Mouse (Mus musculus): Measurements from ENCODE around the gene Paqr4. TPM values are rescaled to one million over a fixed set of nuclear protein-coding genes. Genes with fewer than 3 reads are reported as not detected.

The Paqr4 gene
- polyA plus RNA-seq, 1 experiment, result 0.85 TPM

DNA sequence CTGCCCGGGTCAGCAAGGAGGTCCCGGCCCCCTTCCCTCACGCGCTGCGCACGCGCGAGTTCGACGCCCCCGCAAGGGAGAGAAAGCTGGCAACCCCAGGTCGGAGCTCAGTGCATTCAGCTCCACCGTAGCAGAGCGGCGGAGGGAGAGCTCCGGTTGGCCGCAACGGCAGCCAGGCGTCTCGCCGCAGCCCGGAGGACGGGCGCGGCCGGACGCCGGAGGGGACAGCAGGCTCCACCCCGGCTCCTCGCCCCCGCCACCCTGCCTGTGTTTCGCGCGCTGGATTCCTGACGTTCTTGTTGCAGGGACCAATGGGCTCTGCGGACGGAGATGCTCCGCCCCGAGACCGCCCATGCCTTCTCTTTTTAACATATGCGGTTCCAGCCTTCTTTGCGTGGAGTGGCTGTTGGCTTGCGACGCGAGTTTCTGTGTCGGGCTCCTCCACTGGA, 507 bp downstream of the Paqr4 start:
- Histone ChIP-seq H3K4me1 (ENCODE audit: control insufficient read depth, insufficient read depth, low read length) (peaks cover 31% of the 10 kb centered on the region), H3K27ac (ENCODE audit: control insufficient read depth, insufficient read depth, low read depth, low read length) (no peak overlapping the region), H3K4me3 (ENCODE audit: control insufficient read depth, low read depth, low read length) (peak overlapping the region; percentile 74), H3K27me3 (ENCODE audit: control insufficient read depth, insufficient read depth, low read length) (0 out of 2 replicates have a peak, but pooled peaks cover 4% of the 10 kb centered on the region), H3K36me3 (ENCODE audit: control insufficient read depth, insufficient read depth, low read length) (no peaks in the 10 kb centered on the region)
- TF ChIP-seq CTCF (IDR thresholded peaks at IDR 0.05; ENCODE audit: control insufficient read depth, insufficient read depth, insufficient replicate concordance, low read depth, low read length), result no peak
- TF ChIP-seq POLR2A (IDR thresholded peaks at IDR 0.05; ENCODE audit: control insufficient read depth, low read depth, low read length), result no peak

DNA sequence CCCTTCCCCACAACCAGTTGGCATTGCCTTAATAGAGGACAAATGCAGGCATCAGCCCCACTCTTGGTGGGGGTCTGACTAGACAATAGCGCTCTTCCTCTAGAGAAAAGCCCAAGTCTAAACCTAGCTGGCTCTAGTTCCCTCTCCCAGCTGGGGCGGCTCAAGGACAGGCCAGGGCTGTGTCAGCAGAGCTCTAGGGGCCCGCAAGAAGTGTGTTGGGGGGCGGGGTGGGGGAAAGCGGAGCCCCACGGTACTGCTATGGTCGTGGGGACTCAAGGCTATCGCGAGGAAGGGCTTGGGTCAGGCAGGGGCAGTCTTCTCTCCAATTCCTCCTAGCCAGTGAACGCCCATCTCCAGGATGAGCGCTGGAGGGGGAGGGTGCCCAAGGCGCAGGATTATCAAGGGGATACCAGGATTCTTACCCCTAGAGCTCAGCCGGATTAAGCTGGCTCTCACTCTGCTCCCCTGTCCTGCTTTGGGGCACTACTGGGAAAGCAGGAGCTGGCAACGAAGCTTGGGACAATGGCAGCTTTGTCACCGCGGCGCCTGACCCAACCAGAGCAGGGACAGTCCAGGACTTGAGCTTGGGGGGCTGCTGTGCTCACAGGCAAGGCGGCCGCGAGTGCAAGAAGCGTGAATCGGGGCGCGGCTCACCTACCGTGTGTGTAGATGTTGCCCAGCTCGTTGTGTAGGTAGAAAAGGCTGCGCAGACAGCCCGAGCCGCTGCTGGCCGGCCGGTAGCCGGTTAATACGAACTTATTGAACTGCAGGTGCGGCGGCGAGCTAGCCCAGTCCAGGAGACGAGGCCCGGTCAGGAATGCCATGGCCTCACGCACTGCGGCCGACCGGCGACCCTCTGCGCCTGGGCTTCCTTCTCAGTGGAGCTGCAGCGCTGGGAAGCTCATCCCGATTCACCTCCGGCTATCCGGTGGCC, 1.2 kb downstream of the Paqr4 start:
- H3K4me3 ChIP-seq (ENCODE audit: control insufficient read depth, low read depth, low read length), result peak overlapping the region; percentile 74
- no peaks in the 10 kb centered on the region for H3K36me3 ChIP-seq (ENCODE audit: control insufficient read depth, insufficient read depth, low read length)
- 0 out of 2 replicates have a peak, but pooled peaks cover 4% of the 10 kb centered on the region for H3K27me3 ChIP-seq (ENCODE audit: control insufficient read depth, insufficient read depth, low read length)
- H3K4me1 ChIP-seq (ENCODE audit: control insufficient read depth, insufficient read depth, low read length), result peaks cover 28% of the 10 kb centered on the region
- no peak overlapping the region for H3K27ac ChIP-seq (ENCODE audit: control insufficient read depth, insufficient read depth, low read depth, low read length)
- TF ChIP-seq POLR2A (IDR thresholded peaks at IDR 0.05; ENCODE audit: control insufficient read depth, low read depth, low read length) (no peak), CTCF (IDR thresholded peaks at IDR 0.05; ENCODE audit: control insufficient read depth, insufficient read depth, insufficient replicate concordance, low read depth, low read length) (no peak)

DNA sequence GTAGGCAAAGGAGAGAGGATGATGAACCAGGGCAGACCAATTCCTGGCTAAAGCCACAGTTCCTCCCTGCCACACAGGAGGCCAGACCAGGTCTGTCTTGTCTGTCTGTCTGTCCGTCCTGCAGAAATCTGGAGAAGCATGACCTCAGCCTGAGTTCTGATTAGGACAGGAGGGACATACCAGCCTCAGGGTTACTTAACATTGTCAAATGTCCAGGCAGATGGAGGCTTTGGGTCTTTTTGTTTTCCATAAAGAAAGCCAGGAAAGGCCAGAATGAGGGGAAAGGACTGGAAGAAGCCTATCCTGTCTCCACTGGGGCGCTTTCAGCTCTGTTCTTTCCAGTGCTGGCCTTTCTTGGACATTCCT, 1.8 kb downstream of the Paqr4 start:
- H3K36me3 ChIP-seq (ENCODE audit: control insufficient read depth, insufficient read depth, low read length), result no peaks in the 10 kb centered on the region
- H3K4me3 ChIP-seq (ENCODE audit: control insufficient read depth, low read depth, low read length), result no peak overlapping the region
- 0 out of 2 replicates have a peak, but pooled peaks cover 4% of the 10 kb centered on the region for H3K27me3 ChIP-seq (ENCODE audit: control insufficient read depth, insufficient read depth, low read length)
- peaks cover 28% of the 10 kb centered on the region for H3K4me1 ChIP-seq (ENCODE audit: control insufficient read depth, insufficient read depth, low read length)
- no peak overlapping the region for H3K27ac ChIP-seq (ENCODE audit: control insufficient read depth, insufficient read depth, low read depth, low read length)
- TF ChIP-seq CTCF (IDR thresholded peaks at IDR 0.05; ENCODE audit: control insufficient read depth, insufficient read depth, insufficient replicate concordance, low read depth, low read length) (no peak), POLR2A (IDR thresholded peaks at IDR 0.05; ENCODE audit: control insufficient read depth, low read depth, low read length) (no peak)

DNA sequence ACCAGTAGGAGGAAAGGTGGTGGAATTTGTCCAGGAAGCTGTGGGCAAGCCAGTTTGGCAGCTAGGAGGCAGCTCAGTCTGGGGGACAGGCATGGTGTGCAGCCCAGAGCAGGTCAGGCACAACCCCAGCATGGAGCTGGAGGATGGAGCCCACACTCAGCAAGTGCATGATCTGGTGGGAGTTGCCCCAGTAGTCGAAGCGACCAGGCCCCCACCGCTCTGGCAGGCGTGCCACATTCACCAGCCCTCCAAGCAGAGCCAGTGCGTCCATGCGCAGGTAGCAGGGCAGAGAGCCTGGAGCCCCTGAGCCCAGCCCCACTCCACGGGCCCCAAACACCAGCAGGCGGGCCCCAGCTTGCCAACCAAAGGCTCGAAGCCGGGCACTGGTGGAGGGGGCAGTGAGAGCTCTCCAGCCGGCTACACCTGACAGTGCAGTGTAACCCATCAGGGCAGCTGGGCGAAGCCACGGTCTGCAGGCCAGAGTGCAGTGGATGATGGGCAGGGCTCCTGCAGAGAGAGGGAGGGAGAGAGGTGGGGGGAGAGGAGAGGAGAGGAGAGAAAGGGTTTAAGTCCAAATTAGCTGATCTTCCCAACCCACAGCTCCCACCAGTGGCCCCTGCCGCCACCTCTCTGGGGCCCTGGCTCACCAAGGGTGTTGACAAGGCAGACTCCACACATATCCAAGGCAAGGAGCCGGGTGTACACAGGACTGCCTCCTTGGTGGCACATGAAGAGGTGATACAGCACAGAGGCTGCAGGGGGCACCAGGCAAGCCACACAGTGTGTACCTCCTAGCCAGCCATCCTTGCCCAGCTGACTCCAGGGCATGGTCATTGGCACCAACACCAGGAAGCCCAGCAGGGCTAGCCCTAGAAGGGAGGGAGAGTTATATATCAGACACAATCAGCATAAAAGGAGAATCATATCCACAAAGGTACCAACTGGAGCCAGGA, 2.9 kb downstream of the Paqr4 start:
- Histone ChIP-seq H3K4me1 (ENCODE audit: control insufficient read depth, insufficient read depth, low read length) (peaks cover 24% of the 10 kb centered on the region), H3K4me3 (ENCODE audit: control insufficient read depth, low read depth, low read length) (no peak overlapping the region), H3K27ac (ENCODE audit: control insufficient read depth, insufficient read depth, low read depth, low read length) (no peak overlapping the region), H3K36me3 (ENCODE audit: control insufficient read depth, insufficient read depth, low read length) (no peaks in the 10 kb centered on the region), H3K27me3 (ENCODE audit: control insufficient read depth, insufficient read depth, low read length) (0 out of 2 replicates have a peak, but pooled peaks cover 4% of the 10 kb centered on the region)
- TF ChIP-seq CTCF (IDR thresholded peaks at IDR 0.05; ENCODE audit: control insufficient read depth, insufficient read depth, insufficient replicate concordance, low read depth, low read length) (no peak), POLR2A (IDR thresholded peaks at IDR 0.05; ENCODE audit: control insufficient read depth, low read depth, low read length) (no peak)

DNA sequence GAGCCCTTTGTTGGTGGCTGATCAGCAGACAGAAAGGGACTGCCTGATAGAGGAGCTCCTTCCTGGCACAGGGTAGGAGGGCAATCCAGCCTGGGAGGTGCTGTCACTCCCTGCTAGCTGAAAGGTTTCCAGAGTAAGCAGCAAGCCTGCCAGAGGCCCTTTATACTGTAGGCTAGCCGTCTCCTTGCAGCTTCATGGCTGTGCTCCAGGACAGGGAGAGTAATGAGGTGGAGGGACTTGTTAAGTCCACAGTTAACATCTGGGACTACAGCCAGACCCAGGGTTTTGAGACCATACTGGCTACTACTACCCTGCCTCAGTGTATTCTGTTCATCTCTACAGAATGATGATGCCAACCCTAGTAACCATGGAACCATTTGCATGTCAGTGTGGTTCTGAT, 6.3 kb downstream of the Paqr4 start:
- H3K27ac ChIP-seq (ENCODE audit: control insufficient read depth, insufficient read depth, low read depth, low read length), result no peak overlapping the region
- H3K4me1 ChIP-seq (ENCODE audit: control insufficient read depth, insufficient read depth, low read length), result peaks cover under 1% of the 10 kb centered on the region; the same call in 1 of the 2 replicates
- TF ChIP-seq CTCF (IDR thresholded peaks at IDR 0.05; ENCODE audit: control insufficient read depth, insufficient read depth, insufficient replicate concordance, low read depth, low read length) (no peak), POLR2A (IDR thresholded peaks at IDR 0.05; ENCODE audit: control insufficient read depth, low read depth, low read length) (no peak)
- no peaks in the 10 kb centered on the region for H3K27me3 ChIP-seq (ENCODE audit: control insufficient read depth, insufficient read depth, low read length)
- no peak overlapping the region; the same call in 1 of the 2 replicates for H3K4me3 ChIP-seq (ENCODE audit: control insufficient read depth, low read depth, low read length)
- no peaks in the 10 kb centered on the region; the same call in 1 of the 2 replicates for H3K36me3 ChIP-seq (ENCODE audit: control insufficient read depth, insufficient read depth, low read length)

DNA sequence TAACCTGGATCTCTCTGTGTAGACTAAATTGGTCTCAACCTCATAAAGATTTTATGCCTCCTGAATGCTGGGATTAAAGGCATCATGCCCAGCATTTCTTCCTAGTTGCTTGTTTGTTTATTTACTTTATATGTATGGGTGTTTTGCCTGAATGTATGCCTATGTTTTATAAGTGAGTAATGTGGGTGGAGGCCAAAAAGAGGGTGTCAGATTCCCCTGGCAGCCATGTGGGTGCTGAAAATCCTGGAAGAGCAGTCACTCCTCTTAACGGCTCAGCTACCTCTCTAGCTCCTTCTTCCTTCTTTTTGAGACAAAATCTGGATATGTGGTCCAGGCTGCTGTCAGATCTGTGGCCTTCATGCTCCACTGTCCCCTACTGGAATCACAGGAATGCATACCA, 10.2 kb downstream of the Paqr4 start:
- H3K36me3 ChIP-seq (ENCODE audit: control insufficient read depth, insufficient read depth, low read length), result no peaks in the 10 kb centered on the region; the same call in 1 of the 2 replicates
- no peak overlapping the region for H3K4me3 ChIP-seq (ENCODE audit: control insufficient read depth, low read depth, low read length)
- H3K27ac ChIP-seq (ENCODE audit: control insufficient read depth, insufficient read depth, low read depth, low read length), result no peak overlapping the region
- TF ChIP-seq CTCF (IDR thresholded peaks at IDR 0.05; ENCODE audit: control insufficient read depth, insufficient read depth, insufficient replicate concordance, low read depth, low read length) (no peak), POLR2A (IDR thresholded peaks at IDR 0.05; ENCODE audit: control insufficient read depth, low read depth, low read length) (no peak)
- no peaks in the 10 kb centered on the region for H3K27me3 ChIP-seq (ENCODE audit: control insufficient read depth, insufficient read depth, low read length)
- peaks cover 5% of the 10 kb centered on the region for H3K4me1 ChIP-seq (ENCODE audit: control insufficient read depth, insufficient read depth, low read length)
